Mouse (Mus musculus) fat pad, adult 2 months (tissue): ENCODE results near the gene Nvl.

Experiments used
- DNase-seq: peaks from one replicate; pipeline ENCODE4 v3.0.0-alpha.2; 2011; ENCODE audit warnings: low read depth, low spot score; ENCODE audit errors: extremely low read depth

The Nvl gene

DNA sequence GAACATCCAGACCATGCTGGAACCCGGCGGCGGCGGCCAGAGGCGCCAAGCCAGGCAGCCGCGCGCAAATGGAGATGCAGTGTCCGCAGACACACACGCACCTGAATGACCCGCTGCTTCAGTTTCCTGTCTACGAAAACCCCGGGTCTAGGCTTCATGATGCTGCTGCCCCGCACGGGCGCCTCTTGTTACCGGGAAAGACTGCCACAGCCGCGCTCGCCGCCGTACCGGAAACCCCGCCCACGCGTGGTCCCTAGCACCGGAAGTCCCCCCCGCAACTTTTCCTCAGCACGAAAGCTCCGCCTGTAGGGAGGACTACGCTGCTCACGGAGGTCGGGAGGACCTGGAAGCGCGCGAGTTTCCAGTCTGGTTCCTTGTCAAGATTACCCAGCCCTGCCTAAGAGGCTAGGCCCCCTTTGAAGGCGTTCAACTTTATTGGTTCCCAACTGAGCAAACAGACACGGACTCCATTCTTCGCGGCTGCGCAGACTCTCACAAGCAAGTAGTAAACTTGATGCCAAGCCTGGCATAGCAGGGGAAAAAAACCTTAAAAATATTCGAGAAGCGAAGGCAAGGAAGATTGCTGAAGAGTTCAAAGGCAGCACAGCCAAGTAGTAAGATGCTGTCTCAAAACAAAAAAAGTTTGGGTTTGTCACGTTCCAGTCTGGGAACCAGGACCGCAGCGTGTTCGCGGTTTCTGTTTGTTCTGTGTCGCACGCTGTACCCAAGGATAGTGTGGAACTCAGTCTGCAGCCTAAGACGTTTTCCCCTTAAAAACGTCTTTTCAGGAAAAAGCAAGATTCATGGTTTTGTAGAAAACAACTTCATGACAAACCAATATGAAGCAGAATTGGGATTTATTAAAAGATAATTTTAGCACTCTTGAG is at the start of gene Nvl, which contains the start of gene Cnih4:
TSS of gene Nvl (minus strand) at position 255 of the 887 bp plus-strand sequence.
TSS of gene Cnih4 (plus strand) at position 744 of the 887 bp plus-strand sequence.
- peak; percentile 78 for DNase-seq

DNA sequence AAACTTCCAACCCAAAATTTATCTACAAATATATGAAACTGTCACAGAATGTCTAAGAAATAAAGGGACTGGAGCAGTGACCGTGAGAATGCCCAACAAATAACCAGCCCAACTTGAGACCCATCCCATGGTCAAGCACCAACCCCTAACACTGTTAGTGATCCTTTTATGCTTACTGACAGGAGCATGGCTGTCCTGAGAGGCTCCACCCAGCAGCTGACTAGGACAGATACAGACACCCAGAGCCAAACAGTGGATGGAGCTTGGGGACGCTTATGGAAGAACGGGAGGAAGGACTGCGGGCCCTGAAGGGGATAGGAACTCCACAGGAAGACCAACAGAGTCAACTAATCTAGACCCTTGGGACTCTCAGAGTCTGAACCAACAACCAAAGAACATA is 44.9 kb upstream of the Nvl start:
- no peak for DNase-seq

DNA sequence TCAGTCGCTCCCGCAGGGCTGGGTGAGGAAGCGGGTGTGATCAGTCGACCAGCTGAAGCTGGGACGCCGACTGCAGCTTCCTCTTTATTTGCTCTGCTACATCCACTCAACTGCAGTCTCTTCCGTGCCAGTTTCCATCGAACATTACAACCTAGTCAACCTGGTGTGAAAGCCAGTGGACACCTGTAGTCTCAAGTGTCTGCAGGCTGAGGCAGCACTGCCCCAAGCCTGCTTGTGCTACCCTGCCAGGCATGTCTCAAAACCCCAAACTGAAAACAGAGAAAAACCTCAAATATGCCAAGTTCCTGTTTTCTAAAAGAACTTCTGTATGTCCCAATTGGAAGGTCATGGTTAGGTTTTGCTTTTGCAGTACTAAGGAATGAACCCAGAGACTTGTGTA is 26.2 kb upstream of the Nvl start:
- no peak for DNase-seq

DNA sequence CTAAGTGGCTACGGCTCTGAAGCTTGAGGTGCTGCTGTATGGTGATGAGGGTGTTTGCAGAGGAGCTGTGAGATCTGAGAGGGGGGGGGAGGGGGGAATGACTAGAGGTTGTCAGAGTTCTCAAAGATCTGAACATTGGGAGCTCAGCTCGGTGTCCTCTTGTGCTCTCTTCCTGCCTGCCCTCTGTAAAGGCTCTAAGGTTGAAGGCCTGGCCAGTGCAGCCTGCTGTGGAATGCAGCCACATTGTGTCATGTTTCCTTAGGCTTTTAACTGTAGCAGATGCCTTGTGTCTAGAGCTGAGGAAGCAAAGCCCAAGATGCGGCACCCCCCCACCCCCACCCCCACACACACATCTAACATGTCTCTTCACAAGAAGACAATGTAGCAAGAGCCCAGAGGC is 24.4 kb upstream of the Nvl start:
- DNase-seq = no peak

DNA sequence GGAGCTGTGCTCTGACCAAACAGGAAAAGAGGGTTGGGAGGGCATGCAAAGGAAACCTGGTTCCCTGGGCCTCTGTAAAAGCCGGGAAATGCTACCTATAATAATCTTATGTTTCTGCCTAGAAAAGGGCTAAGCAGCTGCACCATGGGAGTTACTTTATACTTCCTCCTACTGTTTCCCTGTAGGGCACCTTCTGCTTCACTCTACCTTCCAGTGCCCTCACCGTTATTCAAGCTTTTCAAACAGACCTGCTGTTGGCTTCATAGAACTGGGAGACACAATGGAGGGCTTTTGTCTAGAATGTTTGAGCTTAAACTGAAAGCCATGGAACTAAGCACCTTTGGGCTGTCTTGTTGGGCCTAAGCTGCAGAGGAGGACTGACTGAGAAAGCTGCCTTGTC is 23.8 kb upstream of the Nvl start:
- no peak for DNase-seq

DNA sequence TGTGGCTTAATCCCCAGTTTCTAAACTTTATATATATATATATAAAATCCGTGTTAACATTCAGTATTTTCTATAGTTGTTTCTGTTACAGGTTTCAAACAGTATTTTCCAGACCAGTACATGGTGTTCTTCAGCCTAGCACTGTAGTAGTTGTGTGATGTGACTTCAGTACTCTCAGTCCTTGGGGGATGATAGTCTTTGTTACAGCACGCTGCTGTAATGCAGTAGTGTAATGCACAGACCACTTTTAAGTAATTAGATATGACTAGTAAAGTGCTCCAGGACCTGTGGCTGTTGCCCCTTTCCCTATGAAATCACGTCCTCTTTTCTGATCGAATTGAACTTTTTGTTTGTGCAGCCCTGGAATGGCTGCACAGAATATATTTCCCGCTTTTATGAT is 7.5 kb upstream of the Nvl start:
- no peak for DNase-seq

DNA sequence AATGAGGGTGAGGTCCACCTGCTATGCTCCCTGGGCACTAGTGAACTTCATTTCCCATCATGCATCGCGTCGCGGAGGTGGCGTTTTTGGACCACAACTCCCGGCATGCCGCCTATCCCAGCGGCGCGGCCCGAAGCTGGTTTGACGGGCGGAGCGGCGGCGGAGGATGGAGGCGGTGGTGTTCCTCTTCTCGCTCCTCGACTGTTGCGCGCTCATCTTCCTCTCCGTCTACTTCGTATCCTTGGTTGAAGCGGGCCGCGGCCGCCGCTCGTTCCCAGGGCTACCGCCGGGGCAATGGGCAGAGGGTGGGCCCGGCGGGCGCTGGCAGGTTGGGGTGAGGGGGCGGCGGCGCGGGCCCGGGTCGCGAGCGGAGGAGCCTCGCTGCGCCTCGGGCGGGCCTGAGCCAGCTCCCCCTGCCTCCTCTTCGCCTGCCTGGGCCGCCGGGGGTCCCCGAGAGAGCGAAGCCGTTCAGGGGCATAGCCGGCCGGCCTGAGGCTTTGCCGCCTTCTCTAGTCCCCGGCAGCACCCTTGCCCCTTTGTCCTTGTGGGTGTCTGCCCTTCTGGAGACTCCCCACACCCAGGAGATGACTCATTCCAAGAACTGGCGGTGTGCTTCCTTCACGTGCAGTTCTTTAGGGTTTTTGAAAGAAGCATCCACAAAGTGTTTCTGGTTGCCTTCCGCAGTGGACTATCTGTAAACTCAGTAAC is 7.0 kb upstream of the Nvl start:
- DNase-seq = no peak

DNA sequence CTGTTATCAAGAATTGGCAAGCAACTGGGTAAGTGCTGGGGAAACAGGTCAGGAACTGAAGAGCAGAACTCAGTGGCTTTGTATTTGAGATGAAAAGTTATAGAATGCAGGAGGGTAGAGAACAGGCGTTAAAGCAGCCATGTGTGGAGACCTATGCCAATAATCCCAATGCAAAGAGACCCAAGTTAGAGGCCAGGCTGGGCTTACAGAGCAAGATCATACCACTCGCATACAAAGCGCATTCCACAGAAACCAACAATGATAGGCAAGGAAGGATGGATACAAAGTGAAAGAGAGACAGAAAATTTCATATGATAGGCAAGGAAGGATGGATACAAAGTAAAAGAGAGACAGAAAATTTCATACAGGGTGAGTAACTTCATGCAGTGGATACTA is 6.4 kb upstream of the Nvl start:
- no peak for DNase-seq

DNA sequence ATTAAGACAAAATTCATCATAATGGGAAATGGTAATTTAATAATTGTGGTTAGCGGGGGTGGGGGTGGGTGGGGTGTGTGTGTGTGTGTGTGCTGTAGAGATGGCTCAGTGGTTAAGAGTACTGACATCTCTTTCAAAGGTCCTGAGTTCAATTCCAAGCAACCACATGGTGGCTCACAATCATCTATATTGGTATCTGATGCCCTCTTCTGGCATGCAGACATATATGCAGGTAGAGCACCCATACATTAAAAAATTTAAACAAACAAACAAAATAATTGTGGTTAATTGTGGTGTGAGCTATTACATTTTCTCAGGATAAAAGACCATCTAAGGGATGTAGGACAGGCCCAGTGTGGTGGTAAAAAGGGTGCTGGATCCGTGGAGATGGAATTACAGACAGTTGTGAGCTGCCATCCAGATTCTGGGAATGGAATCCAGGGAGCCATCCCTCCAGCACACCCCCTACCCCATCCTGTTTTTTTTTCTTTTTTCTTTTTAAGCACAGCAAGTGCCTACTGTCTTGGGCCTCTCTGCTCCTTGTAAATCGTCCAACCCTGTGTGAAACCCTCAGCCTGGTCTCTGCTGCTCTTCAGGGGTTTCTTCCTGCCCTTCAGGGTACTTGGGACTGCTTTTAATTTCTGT is 5.5 kb upstream of the Nvl start:
- no peak for DNase-seq

DNA sequence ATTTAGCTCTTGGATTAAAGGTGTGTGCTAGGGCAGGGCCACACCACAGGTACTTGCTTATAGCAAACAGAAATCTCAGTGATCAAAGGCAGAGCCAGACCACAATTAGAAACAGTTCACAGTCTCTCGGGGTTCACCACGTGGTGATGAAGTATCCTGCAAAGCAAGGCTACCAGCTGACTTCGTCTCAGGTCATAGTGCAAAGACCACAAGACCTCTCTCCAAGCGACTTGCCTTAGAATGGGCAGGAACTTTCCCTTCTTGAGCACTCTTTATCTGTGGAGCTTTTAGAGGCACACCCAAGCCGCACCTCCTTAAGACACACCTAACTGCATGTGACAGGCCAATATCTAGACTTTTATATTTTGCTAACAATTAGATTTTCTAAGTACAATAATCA is 4.5 kb upstream of the Nvl start:
- no peak for DNase-seq

DNA sequence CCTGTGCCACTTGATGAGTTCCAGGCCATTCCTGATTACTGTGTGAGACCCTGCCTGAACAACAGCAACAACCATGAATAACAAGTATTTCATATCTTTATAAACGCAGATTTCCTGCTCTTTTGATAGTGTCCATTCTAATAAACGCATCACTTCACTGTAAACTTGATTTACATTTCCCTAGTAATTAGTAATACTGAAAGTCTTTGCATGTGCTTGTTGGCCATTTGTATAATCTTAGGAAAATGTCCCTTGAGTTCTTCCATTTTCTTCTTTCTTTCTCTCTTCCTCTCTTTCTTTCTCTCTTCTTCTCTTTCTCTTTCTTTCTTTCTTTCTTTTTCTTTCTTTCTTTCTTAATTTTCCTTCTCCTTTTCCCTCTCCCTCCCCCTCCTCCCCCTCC is 2.2 kb upstream of the Nvl start:
- no peak for DNase-seq

DNA sequence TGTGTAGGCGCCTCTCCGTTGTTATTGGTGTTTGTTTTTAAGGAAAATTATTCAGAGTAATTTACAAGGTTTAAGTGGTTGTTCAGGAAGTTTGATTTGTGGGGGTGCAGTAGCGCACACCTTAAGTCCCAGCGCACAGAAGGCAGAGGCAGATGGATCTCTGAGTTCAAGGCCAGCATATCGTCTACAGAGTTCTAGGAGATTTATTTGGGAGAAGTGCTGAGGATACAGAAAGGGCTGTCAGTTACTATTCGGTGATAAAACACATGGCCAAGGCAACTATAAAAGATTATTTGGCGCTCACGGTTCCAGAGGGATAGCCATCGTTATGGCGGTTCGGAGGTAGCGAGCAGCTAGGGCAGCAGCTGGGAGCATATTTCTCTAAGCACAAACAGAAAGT is 962 bp upstream of the Nvl start:
- no peak for DNase-seq

DNA sequence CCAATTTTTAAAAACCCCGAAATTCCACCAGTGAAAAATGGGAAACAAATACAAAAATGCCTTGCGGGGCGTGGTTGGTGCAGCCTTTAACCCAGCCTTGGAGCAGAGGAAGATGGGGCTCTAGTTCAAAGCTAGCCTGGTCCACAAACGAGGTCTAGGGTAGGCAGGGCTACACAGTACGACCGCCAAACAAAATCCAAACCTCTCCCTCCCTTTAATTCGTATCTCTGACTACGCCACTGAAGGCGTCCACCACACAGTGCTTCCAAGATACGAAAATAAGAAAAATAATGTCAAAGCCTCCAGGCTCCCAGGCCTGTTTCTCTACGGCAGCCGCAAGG is 425 bp downstream of the Nvl start:
- DNase-seq = no peak

DNA sequence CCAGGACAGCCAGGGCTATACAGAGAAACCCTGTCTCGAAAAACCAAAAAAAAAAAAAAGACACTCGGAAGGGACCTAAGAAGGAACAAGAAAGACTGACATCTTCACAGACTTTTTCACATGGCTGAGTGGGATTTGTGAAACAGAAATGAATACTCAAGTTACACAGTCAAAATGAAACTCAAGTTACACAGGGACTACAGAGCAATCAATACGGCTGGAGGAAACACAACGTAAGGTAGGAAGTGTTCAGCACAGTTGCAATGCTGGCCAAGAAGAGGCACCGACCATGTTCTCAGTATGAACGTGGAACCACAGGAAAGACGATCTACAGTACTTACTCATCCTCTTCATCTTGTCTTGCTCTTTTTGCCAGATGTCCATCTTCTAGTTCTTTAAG is 5.3 kb downstream of the Nvl start:
- no peak for DNase-seq

DNA sequence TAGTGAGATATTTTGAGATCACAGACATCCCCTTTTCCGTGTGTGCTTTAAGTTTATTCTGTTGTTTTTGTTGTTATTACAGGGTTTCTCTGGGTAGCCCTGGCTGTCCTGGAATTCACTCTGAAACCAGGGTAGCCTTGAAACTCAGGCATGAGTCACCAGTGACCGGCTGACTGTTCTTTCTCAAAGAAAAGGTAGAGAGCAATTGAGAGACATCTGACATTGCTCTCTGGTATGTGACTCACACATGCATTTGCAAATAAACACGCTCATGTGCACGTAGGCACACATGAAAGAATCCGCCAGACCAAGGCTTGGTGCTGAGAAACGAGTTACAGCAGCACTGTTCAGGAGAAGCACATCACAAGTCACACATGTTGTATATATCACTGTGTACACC is 12.1 kb downstream of the Nvl start:
- DNase-seq = no peak

DNA sequence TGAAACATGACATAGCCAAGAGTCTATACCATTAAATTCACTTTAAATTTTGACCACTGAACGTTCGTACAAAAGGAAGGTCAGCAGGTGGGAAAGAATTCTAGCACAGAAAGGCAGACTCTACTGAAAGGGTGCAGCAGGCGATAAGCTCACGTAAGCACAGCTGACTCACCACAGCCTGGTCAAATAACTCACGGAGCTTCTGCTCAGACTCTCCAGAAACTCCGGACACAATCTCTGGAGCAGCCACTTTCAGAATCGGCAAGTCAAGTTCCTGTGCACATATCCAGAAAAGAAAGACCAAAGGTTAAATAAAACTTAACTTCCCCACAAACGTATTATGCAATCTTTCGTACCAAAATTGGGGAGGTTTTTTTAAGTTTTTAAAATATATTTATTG is 17.2 kb downstream of the Nvl start:
- no peak for DNase-seq

DNA sequence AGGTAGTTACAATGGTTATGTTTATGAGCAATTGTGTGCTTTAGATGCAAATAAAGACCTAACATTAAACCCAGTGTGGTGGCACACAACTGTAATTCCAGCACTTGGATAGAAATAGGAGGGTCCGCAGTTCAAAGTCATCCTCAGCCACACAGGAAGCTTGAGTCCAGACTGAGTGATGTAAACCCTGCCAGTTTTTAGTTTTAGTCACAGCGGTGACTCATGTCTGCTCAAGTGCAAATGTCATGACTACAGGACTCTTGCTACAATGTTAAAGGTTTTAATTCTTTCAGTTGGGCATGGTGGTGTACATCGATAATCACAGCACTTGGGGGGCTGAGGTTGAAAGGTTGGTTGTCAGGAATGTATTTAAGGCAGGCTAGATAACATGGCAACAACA is 18.1 kb downstream of the Nvl start:
- no peak for DNase-seq

DNA sequence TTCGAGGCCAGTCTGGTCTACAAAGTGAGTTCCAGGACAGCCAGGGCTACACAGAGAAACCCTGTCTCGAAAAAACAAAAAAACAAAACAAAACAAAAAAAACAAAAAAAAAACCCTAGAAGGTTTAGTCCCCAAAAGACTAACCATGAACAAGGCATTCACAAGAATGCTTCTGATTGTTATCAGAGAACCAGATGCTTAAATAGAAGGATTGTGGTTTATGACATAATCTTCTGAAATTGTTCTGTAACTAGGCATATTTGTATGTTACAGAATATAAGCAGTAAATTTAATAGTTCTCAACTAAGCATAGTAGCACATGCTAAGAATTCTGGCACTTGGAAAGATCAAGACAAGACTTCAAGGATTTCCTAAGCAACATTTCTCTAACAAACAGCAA is 19.9 kb downstream of the Nvl start:
- DNase-seq = no peak

DNA sequence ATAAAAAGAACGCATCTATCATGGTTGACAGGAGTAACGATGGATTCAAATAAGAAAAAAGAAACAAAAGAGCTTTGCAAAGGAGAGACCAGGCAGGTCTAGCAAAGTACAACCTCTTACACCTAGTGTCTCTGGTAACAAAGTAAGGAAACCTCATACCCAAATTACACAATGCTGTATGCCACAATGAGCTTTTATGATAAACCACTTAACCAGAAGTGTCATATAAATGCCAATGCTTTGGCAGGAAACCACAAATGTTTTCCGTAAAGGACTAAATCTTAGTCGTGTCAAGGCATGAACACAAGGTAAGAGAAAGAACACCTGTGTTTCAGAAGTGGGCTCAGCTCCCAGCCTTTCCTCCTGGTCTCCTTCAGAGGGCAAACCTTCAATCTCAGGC is 26.9 kb downstream of the Nvl start:
- DNase-seq = peak; percentile 76

DNA sequence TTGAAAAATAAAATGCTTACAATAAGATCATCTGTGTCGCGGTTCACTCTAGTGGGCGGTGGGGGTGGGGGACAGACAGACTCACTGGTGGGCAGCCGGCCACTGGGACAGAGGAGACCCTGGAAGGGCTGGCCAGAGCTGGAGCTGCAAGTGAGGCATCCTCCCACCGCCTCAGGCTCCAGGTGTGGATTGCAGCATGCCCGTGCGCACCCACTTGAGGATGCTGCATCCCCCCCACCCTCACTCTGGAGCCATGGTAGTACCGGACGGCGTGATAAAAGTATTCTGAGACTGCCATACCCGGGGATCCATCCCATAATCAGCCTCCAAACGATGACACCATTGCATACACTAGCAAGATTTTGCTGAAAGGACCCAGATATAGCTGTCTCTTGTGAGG is 54.0 kb downstream of the Nvl start:
- no peak for DNase-seq

DNA sequence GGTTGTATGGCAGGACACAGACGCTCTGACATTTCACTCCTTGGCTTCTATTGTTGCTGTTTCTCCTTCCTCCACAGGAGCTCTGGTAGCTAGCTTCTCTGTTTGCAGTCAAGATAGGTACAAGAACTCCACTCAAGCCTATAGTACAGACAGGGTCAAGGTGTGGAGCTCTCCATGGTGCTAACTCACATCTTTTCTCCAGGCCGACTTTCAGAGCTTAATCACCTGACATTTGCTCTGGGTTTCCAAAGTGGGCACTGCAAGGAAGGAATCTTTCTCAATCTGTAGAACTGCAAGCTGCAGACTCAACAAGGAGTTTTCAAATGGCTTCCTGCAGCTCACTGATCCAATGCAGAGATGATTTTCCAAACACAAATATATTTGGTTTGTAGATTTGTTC is 60.0 kb downstream of the Nvl start:
- DNase-seq = no peak

DNA sequence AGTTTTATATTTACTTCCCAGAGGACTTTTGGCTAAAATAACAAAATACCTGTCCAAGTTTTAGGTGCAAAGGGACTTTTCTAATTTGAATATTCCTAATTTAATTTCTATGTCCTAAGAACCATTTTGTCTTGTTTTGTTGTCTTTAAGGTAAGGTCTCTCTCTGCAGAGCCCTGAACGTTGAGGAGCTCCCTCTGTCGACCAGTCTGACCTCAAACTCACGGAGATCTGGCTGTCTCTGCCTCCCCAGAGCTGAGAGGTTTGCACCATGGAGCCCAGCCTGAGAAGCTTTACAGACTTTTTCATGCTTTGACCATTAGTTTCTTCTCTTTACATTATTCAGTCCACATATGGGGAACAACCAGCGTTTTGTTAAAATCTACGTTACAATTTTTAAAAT is 70.9 kb downstream of the Nvl start:
- DNase-seq = no peak
